Mouse (Mus musculus): Measurements from ENCODE around the gene 4930430A15Rik.

The 4930430A15Rik gene

GRCm38 (mm10) chr2:111229502-111229901, at the start of gene 4930430A15Rik:
Gene 4930430A15Rik, minus strand, starts transcription at chr2:111229602.
- DNase-seq: no peak

- DNase-seq: no peak
Observed at GRCm38 (mm10) chr2:111274006-111274405, 44.6 kb upstream of the 4930430A15Rik start, which contains the start of gene Olfr1277. Gene Olfr1277, minus strand, starts transcription at chr2:111274106.

- DNase-seq: no peak
Observed at GRCm38 (mm10) chr2:111254216-111254615, 24.8 kb upstream of the 4930430A15Rik start, which contains the start of gene Olfr1276. Gene Olfr1276, plus strand, starts transcription at chr2:111254516.

GRCm38 (mm10) chr2:111235186-111235585, 5.8 kb upstream of the 4930430A15Rik start, which contains the start of gene Olfr1275:
Gene Olfr1275, minus strand, starts transcription at chr2:111235286.
- DNase-seq: no peak

GRCm38 (mm10) chr2:111182068-111182467, 47.3 kb downstream of the 4930430A15Rik start:
- no peak for DNase-seq

GRCm38 (mm10) chr2:111152836-111153235, 76.6 kb downstream of the 4930430A15Rik start, which contains the start of gene Gm15130:
Gene Gm15130, minus strand, starts transcription at chr2:111152936.
- DNase-seq: no peak

GRCm38 (mm10) chr2:111135739-111136138, 93.7 kb downstream of the 4930430A15Rik start:
- DNase-seq: no peak

Data from right cerebral cortex, postnatal 25 days (tissue).